Mouse (Mus musculus) CH12.LX (cell line): Measurements from ENCODE around the gene Pkd1l2.

ENCODE experiments used
- CHD2 ChIP-seq: IDR thresholded peaks from 2 replicates; pipeline ENCODE4 v1.6.1; 2011; ENCODE audit warnings: low read length, improper control_type of control experiment
- CTCF ChIP-seq, 2 experiments: IDR thresholded peaks in 1 of 2; conservative IDR thresholded peaks in 1 of 2; 2 replicates each; pipeline ENCODE4 v1.5.1; 2011 to 2012; ENCODE audit warnings: low read depth in 2 of 2, low read length in 2 of 2, improper control_type of control experiment in 1 of 2, inconsistent platforms in 1 of 2, mild to moderate bottlenecking in 1 of 2, moderate library complexity in 1 of 2
- EP300 ChIP-seq: IDR thresholded peaks from 2 replicates; pipeline ENCODE4 v1.6.1; 2011; ENCODE audit warnings: low read length, improper control_type of control experiment
- ETS1 ChIP-seq: conservative IDR thresholded peaks from 2 replicates; pipeline ENCODE4 v1.6.1; 2012; ENCODE audit warnings: low read depth, mild to moderate bottlenecking, inconsistent platforms, low read length, improper control_type of control experiment, moderate library complexity
- MAFK ChIP-seq: IDR thresholded peaks from 2 replicates; pipeline ENCODE4 v1.6.1; 2011; ENCODE audit warnings: low read length, improper control_type of control experiment; ENCODE audit not compliant: insufficient replicate concordance
- POLR2A ChIP-seq: IDR thresholded peaks from 2 replicates; pipeline ENCODE4 v1.6.1; 2011; ENCODE audit warnings: low read depth, mild to moderate bottlenecking, improper control_type of control experiment, low read length
- RCOR1 ChIP-seq: conservative IDR thresholded peaks from 2 replicates; pipeline ENCODE4 v1.6.1; 2012; ENCODE audit warnings: low read depth, mild to moderate bottlenecking, inconsistent platforms, low read length, improper control_type of control experiment
- SIN3A ChIP-seq: IDR thresholded peaks from 2 replicates; pipeline ENCODE4 v1.6.1; 2012; ENCODE audit warnings: low read length, improper control_type of control experiment, inconsistent platforms
- SMC3 ChIP-seq: IDR thresholded peaks from 2 replicates; pipeline ENCODE4 v1.6.1; 2011; ENCODE audit warnings: low read depth, low read length, improper control_type of control experiment
- TCF12 ChIP-seq: IDR thresholded peaks from 2 replicates; pipeline ENCODE4 v1.6.1; 2014; ENCODE audit warnings: low read depth, mild to moderate bottlenecking, inconsistent platforms, low read length, improper control_type of control experiment
- ZC3H11A ChIP-seq: IDR thresholded peaks from 2 replicates; pipeline ENCODE4 v1.6.1; 2012; ENCODE audit warnings: low read depth, mild to moderate bottlenecking, inconsistent platforms, low read length, improper control_type of control experiment

DNA sequence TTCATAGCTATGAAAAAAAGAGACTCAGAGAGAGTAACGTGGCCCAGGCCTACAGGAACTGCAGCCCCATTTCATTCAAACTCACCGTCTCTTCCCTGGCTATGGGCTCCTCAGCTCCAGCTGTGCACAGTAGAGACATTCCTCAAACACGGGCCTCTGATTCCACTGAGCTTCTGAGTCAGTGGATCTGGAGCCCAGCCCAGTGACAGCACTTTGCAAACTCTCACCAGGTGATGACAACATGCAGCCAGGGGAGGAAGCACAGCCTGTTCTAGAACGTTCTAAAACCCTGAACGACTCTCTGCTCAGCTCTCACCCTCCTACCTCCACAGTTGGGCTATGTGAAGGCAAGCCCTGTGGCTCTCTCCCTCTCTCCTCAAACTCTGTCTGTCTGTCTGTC lies 11.8 kb upstream of the Pkd1l2 start:
- TF ChIP-seq TCF12: no peak
- TF ChIP-seq EP300: no peak
- TF ChIP-seq CTCF (conservative IDR thresholded peaks at IDR 0.05 in 1 of 2, IDR thresholded peaks at IDR 0.05 in 1 of 2; ENCODE audit: low read depth in 2 of 2, low read length in 2 of 2): no peak
- TF ChIP-seq RCOR1: no peak
- no peak for TF ChIP-seq SIN3A
- no peak for TF ChIP-seq POLR2A
- TF ChIP-seq ZC3H11A: no peak
- TF ChIP-seq ETS1: no peak
- no peak for TF ChIP-seq MAFK
- TF ChIP-seq SMC3: no peak
- no peak for TF ChIP-seq CHD2
